Mouse (Mus musculus) layer of hippocampus, adult 9-10 months (tissue): ENCODE results near the gene Mpp6.

Experiments
- DNase-seq: peaks from one replicate; pipeline ENCODE4 v3.0.0; 2022; ENCODE audit warnings: low spot score

Mpp6 gene

GRCm38 (mm10) chr6:50149378-50149777 lies 39.3 kb downstream of the Mpp6 start:
- no peak for DNase-seq

GRCm38 (mm10) chr6:50159842-50160241 lies 49.8 kb downstream of the Mpp6 start:
- DNase-seq, result no peak

GRCm38 (mm10) chr6:50163013-50163412 lies 53.0 kb downstream of the Mpp6 start:
- no peak for DNase-seq

- no peak for DNase-seq
These were observed 58.8 kb downstream of the Mpp6 start for GRCm38 (mm10) chr6:50168821-50169220.

GRCm38 (mm10) chr6:50169771-50170170 lies 59.7 kb downstream of the Mpp6 start:
- no peak for DNase-seq

- DNase-seq, result no peak
These were observed 65.7 kb downstream of the Mpp6 start for GRCm38 (mm10) chr6:50175736-50176135.

- peak; percentile 31 for DNase-seq
These were observed 70.1 kb downstream of the Mpp6 start for GRCm38 (mm10) chr6:50180189-50180588.

- DNase-seq, result no peak
These were observed 77.9 kb downstream of the Mpp6 start for GRCm38 (mm10) chr6:50187955-50188354.

GRCm38 (mm10) chr6:50189376-50189775 lies 79.3 kb downstream of the Mpp6 start:
- DNase-seq, result no peak

GRCm38 (mm10) chr6:50191605-50192004 lies 81.6 kb downstream of the Mpp6 start:
- no peak for DNase-seq

- DNase-seq, result no peak
These were observed 82.1 kb downstream of the Mpp6 start for GRCm38 (mm10) chr6:50192169-50192568.

GRCm38 (mm10) chr6:50192822-50193221 lies 82.8 kb downstream of the Mpp6 start:
- DNase-seq, result no peak

- no peak for DNase-seq
These were observed 83.8 kb downstream of the Mpp6 start for GRCm38 (mm10) chr6:50193851-50194250.

GRCm38 (mm10) chr6:50204356-50204755 lies 94.3 kb downstream of the Mpp6 start:
- no peak for DNase-seq

- DNase-seq, result no peak
These were observed 95.1 kb downstream of the Mpp6 start for GRCm38 (mm10) chr6:50205093-50205492.

GRCm38 (mm10) chr6:50214711-50215372 lies 104.8 kb downstream of the Mpp6 start:
- no peak for DNase-seq

GRCm38 (mm10) chr6:50215373-50215745 lies 105.3 kb downstream of the Mpp6 start:
- DNase-seq, result no peak

GRCm38 (mm10) chr6:50215986-50216385 lies 105.9 kb downstream of the Mpp6 start:
- no peak for DNase-seq

GRCm38 (mm10) chr6:50218628-50219027 lies 108.6 kb downstream of the Mpp6 start:
- DNase-seq, result no peak

GRCm38 (mm10) chr6:50219066-50219465 lies 109.0 kb downstream of the Mpp6 start:
- no peak for DNase-seq

- DNase-seq, result no peak
These were observed 110.8 kb downstream of the Mpp6 start for GRCm38 (mm10) chr6:50220863-50221262.

- no peak for DNase-seq
These were observed 112.3 kb downstream of the Mpp6 start for GRCm38 (mm10) chr6:50222351-50222750.

- no peak for DNase-seq
These were observed 112.9 kb downstream of the Mpp6 start for GRCm38 (mm10) chr6:50222986-50223385.

GRCm38 (mm10) chr6:50223606-50224005 lies 113.6 kb downstream of the Mpp6 start:
- no peak for DNase-seq
